Mouse (Mus musculus): ENCODE measurements at regions not wholly inside any gene's neighbourhood (a gene's known extent, or its start where the extent isn't known, plus 50 kb on each side); places are given as distances from the start of the nearest gene placed in this dataset.

DNA sequence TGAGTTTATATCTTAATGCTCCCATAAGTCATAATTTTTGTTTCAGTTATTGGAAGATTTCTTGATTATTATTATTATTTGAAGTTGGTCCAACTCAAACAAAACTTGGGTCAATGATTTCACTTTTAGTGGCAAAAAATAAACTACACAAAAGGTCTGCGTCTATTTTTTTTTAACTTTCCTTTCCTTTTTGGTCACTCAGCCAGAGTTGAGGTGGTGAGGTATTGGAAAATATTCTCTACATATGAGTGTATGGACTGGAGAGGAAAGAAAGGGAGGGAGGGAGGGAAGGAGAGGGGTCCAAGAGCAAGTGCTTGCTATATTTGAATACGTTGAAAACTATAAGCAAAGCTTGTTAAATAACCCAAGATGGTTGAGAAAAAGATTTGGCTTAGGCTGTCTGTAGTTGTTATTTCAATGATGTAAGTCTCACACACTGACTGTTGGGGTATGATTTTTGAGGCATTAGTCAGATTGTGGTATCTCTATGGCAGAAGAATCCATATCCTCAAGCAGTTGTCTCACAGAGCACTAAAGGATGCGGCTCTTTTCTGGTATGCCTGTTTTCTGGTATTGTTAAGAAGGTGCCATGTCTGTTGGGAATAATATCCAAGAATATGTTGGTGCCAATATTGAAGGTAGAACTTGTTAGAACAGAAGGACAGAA lies 75.9 kb upstream of the Hey2 start:
- TF ChIP-seq FLI1 (IDR thresholded peaks at IDR 0.05; ENCODE audit: low read length) = no peak
- TF ChIP-seq GATA1 (IDR thresholded peaks at IDR 0.05; ENCODE audit: borderline replicate concordance, low read length) = no peak

All from megakaryocyte, embryonic 14.5 days (primary cell).